Mouse (Mus musculus): ENCODE measurements at regions not wholly inside any gene's neighbourhood (a gene's known extent, or its start where the extent isn't known, plus 50 kb on each side); places are given as distances from the start of the nearest gene placed in this dataset.

- TF ChIP-seq CTCF (IDR thresholded peaks at IDR 0.05; ENCODE audit: extremely low read depth, insufficient read depth, low read length) (no peak), POLR2A (IDR thresholded peaks at IDR 0.05; ENCODE audit: extremely low read depth, insufficient read depth, low read length) (no peak)
These were observed 200.1 kb downstream of the Gm7361 start for GRCm38 (mm10) chr5:26457627-26458026.

GRCm38 (mm10) chr5:26466666-26467065, 209.2 kb downstream of the Gm7361 start:
- no peak for TF ChIP-seq POLR2A (IDR thresholded peaks at IDR 0.05; ENCODE audit: extremely low read depth, insufficient read depth, low read length)
- TF ChIP-seq CTCF (IDR thresholded peaks at IDR 0.05; ENCODE audit: extremely low read depth, insufficient read depth, low read length), result no peak
- Histone ChIP-seq H3K4me1 (ENCODE audit: control insufficient read depth, insufficient read depth, low read length) (no peaks in the 10 kb centered on the region), H3K27ac (ENCODE audit: insufficient read depth, low read length) (no peak overlapping the region), H3K4me3 (ENCODE audit: insufficient read depth, low read length) (no peak overlapping the region)

More at GRCm38 (mm10) chr5:26457627-26458026, 200.1 kb downstream of the Gm7361 start:
- H3K4me1 ChIP-seq (ENCODE audit: control insufficient read depth, insufficient read depth, low read length), result no peaks in the 10 kb centered on the region
- H3K27ac ChIP-seq (ENCODE audit: insufficient read depth, low read length), result no peak overlapping the region
- no peak overlapping the region for H3K4me3 ChIP-seq (ENCODE audit: insufficient read depth, low read length)

- no peak for TF ChIP-seq POLR2A (IDR thresholded peaks at IDR 0.05; ENCODE audit: extremely low read depth, insufficient read depth, low read length)
- TF ChIP-seq CTCF (IDR thresholded peaks at IDR 0.05; ENCODE audit: extremely low read depth, insufficient read depth, low read length), result no peak
These were observed 228.2 kb downstream of the Gm7361 start for GRCm38 (mm10) chr5:26485726-26486125.

GRCm38 (mm10) chr5:26494003-26494402, 236.5 kb downstream of the Gm7361 start:
- Histone ChIP-seq H3K4me1 (ENCODE audit: control insufficient read depth, insufficient read depth, low read length) (no peaks in the 10 kb centered on the region), H3K4me3 (ENCODE audit: insufficient read depth, low read length) (no peak overlapping the region), H3K27ac (ENCODE audit: insufficient read depth, low read length) (no peak overlapping the region)
- TF ChIP-seq POLR2A (IDR thresholded peaks at IDR 0.05; ENCODE audit: extremely low read depth, insufficient read depth, low read length), result no peak
- TF ChIP-seq CTCF (IDR thresholded peaks at IDR 0.05; ENCODE audit: extremely low read depth, insufficient read depth, low read length), result no peak

More at GRCm38 (mm10) chr5:26485726-26486125, 228.2 kb downstream of the Gm7361 start:
- no peak overlapping the region for H3K27ac ChIP-seq (ENCODE audit: insufficient read depth, low read length)
- H3K4me1 ChIP-seq (ENCODE audit: control insufficient read depth, insufficient read depth, low read length), result no peaks in the 10 kb centered on the region
- H3K4me3 ChIP-seq (ENCODE audit: insufficient read depth, low read length), result no peak overlapping the region

DNA sequence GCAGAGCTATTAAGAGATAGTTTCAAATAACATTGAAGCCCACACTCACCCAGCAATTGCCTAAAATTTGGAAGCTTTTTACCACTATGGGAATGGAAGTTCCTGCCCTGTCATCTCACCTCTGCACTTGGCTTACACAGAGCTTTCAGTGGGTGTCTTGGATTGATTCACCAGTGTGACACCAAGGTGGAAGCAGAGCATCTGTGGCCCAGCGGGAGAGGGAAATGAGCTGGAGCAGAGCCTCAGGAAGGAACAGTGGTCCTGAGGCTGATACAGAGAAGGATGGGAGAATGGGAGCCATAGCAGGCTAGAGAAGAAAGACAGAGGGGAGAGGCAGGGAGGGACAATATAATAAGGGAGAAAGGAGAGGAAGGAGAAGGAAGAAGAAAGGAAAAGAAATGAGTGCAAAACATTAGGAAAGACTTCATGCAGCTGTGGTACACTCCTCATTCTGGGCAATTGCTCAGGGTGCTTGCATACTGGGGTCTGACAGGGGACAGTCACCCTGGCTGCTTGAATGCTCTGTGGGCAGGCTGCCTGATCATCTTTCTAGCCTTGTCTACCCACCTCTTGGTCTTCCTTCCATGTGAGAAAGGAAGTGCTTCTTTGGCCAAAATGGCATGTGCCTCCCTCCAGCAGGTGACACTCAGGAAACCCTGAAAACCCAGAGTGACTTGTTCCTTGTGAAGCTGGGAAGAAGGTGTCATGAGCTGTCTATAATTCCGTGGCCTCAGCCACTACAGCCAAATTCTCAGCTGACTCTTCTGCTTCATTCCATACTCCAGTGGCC, 240.3 kb downstream of the Gm7361 start:
- no peak overlapping the region for H3K4me3 ChIP-seq (ENCODE audit: insufficient read depth, low read length)
- TF ChIP-seq POLR2A (IDR thresholded peaks at IDR 0.05; ENCODE audit: extremely low read depth, insufficient read depth, low read length) (no peak), CTCF (IDR thresholded peaks at IDR 0.05; ENCODE audit: extremely low read depth, insufficient read depth, low read length) (no peak)
- H3K27ac ChIP-seq (ENCODE audit: insufficient read depth, low read length), result no peak overlapping the region
- no peaks in the 10 kb centered on the region for H3K4me1 ChIP-seq (ENCODE audit: control insufficient read depth, insufficient read depth, low read length)

- Histone ChIP-seq H3K4me3 (ENCODE audit: insufficient read depth, low read length) (no peak overlapping the region), H3K4me1 (ENCODE audit: control insufficient read depth, insufficient read depth, low read length) (no peaks in the 10 kb centered on the region)
- no peak for TF ChIP-seq CTCF (IDR thresholded peaks at IDR 0.05; ENCODE audit: extremely low read depth, insufficient read depth, low read length)
- TF ChIP-seq POLR2A (IDR thresholded peaks at IDR 0.05; ENCODE audit: extremely low read depth, insufficient read depth, low read length), result no peak
These were observed 252.2 kb downstream of the Gm7361 start for GRCm38 (mm10) chr5:26509525-26510168.

GRCm38 (mm10) chr5:26513039-26513955, 255.8 kb downstream of the Gm7361 start:
- Histone ChIP-seq H3K27ac (ENCODE audit: insufficient read depth, low read length) (no peak overlapping the region), H3K4me3 (ENCODE audit: insufficient read depth, low read length) (no peak overlapping the region), H3K4me1 (ENCODE audit: control insufficient read depth, insufficient read depth, low read length) (no peaks in the 10 kb centered on the region)
- TF ChIP-seq CTCF (IDR thresholded peaks at IDR 0.05; ENCODE audit: extremely low read depth, insufficient read depth, low read length) (no peak), POLR2A (IDR thresholded peaks at IDR 0.05; ENCODE audit: extremely low read depth, insufficient read depth, low read length) (no peak)

More at GRCm38 (mm10) chr5:26509525-26510168, 252.2 kb downstream of the Gm7361 start:
- no peak overlapping the region for H3K27ac ChIP-seq (ENCODE audit: insufficient read depth, low read length)

DNA sequence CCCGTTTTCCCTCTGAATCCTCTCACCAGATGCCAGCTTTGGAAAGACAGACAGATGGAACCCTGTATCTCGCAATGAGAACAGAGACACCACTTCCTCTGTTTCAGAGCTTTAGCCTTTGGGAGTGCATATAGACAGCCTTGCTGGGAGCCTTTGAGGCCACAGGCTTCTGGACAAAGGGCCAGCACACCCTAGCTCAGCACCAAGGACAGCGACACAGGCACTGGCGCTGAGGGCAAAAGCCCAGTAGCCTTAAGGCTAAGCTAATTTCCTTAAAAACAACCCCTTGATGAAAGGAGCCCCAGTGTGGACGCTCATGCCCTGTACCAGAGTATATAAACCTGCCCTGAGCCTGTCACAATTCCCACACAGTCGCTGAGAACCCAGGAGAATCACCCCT, 278.1 kb downstream of the Gm7361 start:
- Histone ChIP-seq H3K4me1 (ENCODE audit: control insufficient read depth, insufficient read depth, low read length) (no peaks in the 10 kb centered on the region), H3K4me3 (ENCODE audit: insufficient read depth, low read length) (no peak overlapping the region)
- TF ChIP-seq POLR2A (IDR thresholded peaks at IDR 0.05; ENCODE audit: extremely low read depth, insufficient read depth, low read length), result no peak
- no peak for TF ChIP-seq CTCF (IDR thresholded peaks at IDR 0.05; ENCODE audit: extremely low read depth, insufficient read depth, low read length)

GRCm38 (mm10) chr5:26563291-26563690, 253.7 kb upstream of the Dpp6 start:
- TF ChIP-seq CTCF (IDR thresholded peaks at IDR 0.05; ENCODE audit: extremely low read depth, insufficient read depth, low read length) (no peak), POLR2A (IDR thresholded peaks at IDR 0.05; ENCODE audit: extremely low read depth, insufficient read depth, low read length) (no peak)
- Histone ChIP-seq H3K4me1 (ENCODE audit: control insufficient read depth, insufficient read depth, low read length) (no peaks in the 10 kb centered on the region), H3K27ac (ENCODE audit: insufficient read depth, low read length) (no peak overlapping the region), H3K4me3 (ENCODE audit: insufficient read depth, low read length) (no peak overlapping the region)

More for the DNA sequence above, 278.1 kb downstream of the Gm7361 start:
- H3K27ac ChIP-seq (ENCODE audit: insufficient read depth, low read length), result no peak overlapping the region
